Mouse (Mus musculus) stomach, embryonic 14.5 days (tissue): ENCODE results near the gene Cfap73. TPM values are rescaled to one million over a fixed set of nuclear protein-coding genes. Genes with fewer than 3 reads are reported as not detected.

Experiments
- ATAC-seq: fragments of 200-750 bp; cut with Nextera tagmentation; 2 replicates; pipeline ENCODE4 v1.8.0; 2017; ENCODE audit warnings: low read depth, moderate TSS enrichment; ENCODE audit not compliant: insufficient number of reproducible peaks, insufficient read depth, low FRiP score
- H3K27ac ChIP-seq: fragments of 300-500 bp; sonication (generic); 2 replicates; pipeline ENCODE4 v1.5.1; 2014; ENCODE audit warnings: mild to moderate bottlenecking, low read length, moderate library complexity, mixed read lengths
- H3K27me3 ChIP-seq: fragments of 300-500 bp; sonication (generic); 2 replicates; pipeline ENCODE4 v1.6.1; 2014; ENCODE audit warnings: low read length, control low read depth, mixed read lengths; ENCODE audit not compliant: control insufficient read depth, insufficient read depth
- H3K36me3 ChIP-seq: fragments of 300-500 bp; sonication (generic); 2 replicates; pipeline ENCODE4 v1.6.1; 2014; ENCODE audit warnings: mild to moderate bottlenecking, control low read depth, low read length, moderate library complexity, mixed read lengths; ENCODE audit not compliant: control insufficient read depth, insufficient read depth
- H3K4me1 ChIP-seq: fragments of 300-500 bp; sonication (generic); 2 replicates; pipeline ENCODE4 v1.6.1; 2014; ENCODE audit warnings: low read length, control low read depth, mixed read lengths; ENCODE audit not compliant: control insufficient read depth, insufficient read depth
- H3K4me2 ChIP-seq: fragments of 300-500 bp; sonication (generic); replicated peaks from 2 replicates; pipeline ENCODE4 v1.6.1; 2014; ENCODE audit warnings: low read depth, low read length, control low read depth
- H3K4me3 ChIP-seq: fragments of 300-500 bp; sonication (generic); 2 replicates; pipeline ENCODE4 v1.5.1; 2014; ENCODE audit warnings: low read depth, low read length, control low read depth
- H3K9ac ChIP-seq: fragments of 300-500 bp; sonication (generic); replicated peaks from 2 replicates; pipeline ENCODE4 v1.6.1; 2014; ENCODE audit warnings: low read depth, mild to moderate bottlenecking, control low read depth, low read length, moderate library complexity, mixed read lengths
- H3K9me3 ChIP-seq: fragments of 300-500 bp; sonication (generic); 2 replicates; pipeline ENCODE4 v1.6.1; 2016; ENCODE audit warnings: low read depth, low read length, control low read depth; ENCODE audit not compliant: control insufficient read depth
- WGBS: fragments of 180-500 bp; shearing (Covaris S2); extraction: QIAGEN DNeasy Blood & Tissue Kit; methylation state at CpG from one replicate; pipeline ENCODE4 v1.1.7; 2014; 5-methylcytosine and 5-hydroxymethylcytosine counted together
- polyA plus RNA-seq: library from polyadenylated mRNA; unstranded; fragments of >200 nt; fragmentation: Nextera tagmentation; extraction: Ambion mirVana; gene quantifications from 2 replicates; pipeline ENCODE4 v1.2.1, GENCODE M21; 2014

The Cfap73 gene
- polyA plus RNA-seq, 1 experiment from 2014 or later = not detected

- 82% methylated on average over 3 of the region's 3 CpGs for WGBS
- Histone ChIP-seq H3K27ac (no peak overlapping the region), H3K4me2 (no peak overlapping the region), H3K4me1 (0 out of 2 replicates have a peak, but pooled peaks cover 2% of the 10 kb centered on the region), H3K9ac (no peak overlapping the region), H3K36me3 (no peaks in the 10 kb centered on the region), H3K9me3 (no peaks in the 10 kb centered on the region), H3K27me3 (no peaks in the 10 kb centered on the region), H3K4me3 (no peak overlapping the region)
- no peak for ATAC-seq
These were observed 37.8 kb upstream of the Cfap73 start for GRCm38 (mm10) chr5:120671865-120672264.

- Histone ChIP-seq H3K27me3 (no peaks in the 10 kb centered on the region), H3K4me3 (no peak overlapping the region), H3K9ac (no peak overlapping the region), H3K36me3 (no peaks in the 10 kb centered on the region), H3K27ac (no peak overlapping the region), H3K4me1 (0 out of 2 replicates have a peak, but pooled peaks cover 2% of the 10 kb centered on the region), H3K9me3 (no peaks in the 10 kb centered on the region), H3K4me2 (no peak overlapping the region)
- no peak for ATAC-seq
- WGBS = 90% methylated on average over 7 of the region's 7 CpGs
These were observed 36.1 kb upstream of the Cfap73 start for GRCm38 (mm10) chr5:120670132-120670531.

GRCm38 (mm10) chr5:120668761-120669160, 34.7 kb upstream of the Cfap73 start:
- H3K36me3 ChIP-seq = no peaks in the 10 kb centered on the region
- H3K4me1 ChIP-seq = no peaks in the 10 kb centered on the region
- no peaks in the 10 kb centered on the region for H3K9me3 ChIP-seq
- H3K9ac ChIP-seq = no peak overlapping the region
- no peak overlapping the region for H3K27ac ChIP-seq
- no peak overlapping the region for H3K4me3 ChIP-seq
- ATAC-seq = no peak
- H3K27me3 ChIP-seq = no peaks in the 10 kb centered on the region
- WGBS = 66% methylated on average over 7 of the region's 7 CpGs
- no peak overlapping the region for H3K4me2 ChIP-seq

- no peak overlapping the region for H3K27ac ChIP-seq
- no peaks in the 10 kb centered on the region for H3K9me3 ChIP-seq
- no peak for ATAC-seq
- 47% methylated on average over 2 of the region's 2 CpGs for WGBS
- no peaks in the 10 kb centered on the region for H3K36me3 ChIP-seq
- H3K9ac ChIP-seq = no peak overlapping the region
- H3K4me2 ChIP-seq = no peak overlapping the region
- H3K27me3 ChIP-seq = no peaks in the 10 kb centered on the region
- H3K4me1 ChIP-seq = no peaks in the 10 kb centered on the region
- H3K4me3 ChIP-seq = no peak overlapping the region
These were observed 30.9 kb upstream of the Cfap73 start for GRCm38 (mm10) chr5:120664888-120665287.

GRCm38 (mm10) chr5:120660816-120661215, 26.8 kb upstream of the Cfap73 start:
- Histone ChIP-seq H3K4me3 (no peak overlapping the region), H3K36me3 (no peaks in the 10 kb centered on the region), H3K27ac (no peak overlapping the region), H3K9ac (no peak overlapping the region), H3K27me3 (no peaks in the 10 kb centered on the region), H3K9me3 (no peaks in the 10 kb centered on the region), H3K4me1 (no peaks in the 10 kb centered on the region), H3K4me2 (no peak overlapping the region)
- ATAC-seq = no peak
- 50% methylated on average over 5 of the region's 5 CpGs for WGBS

- no peaks in the 10 kb centered on the region for H3K9me3 ChIP-seq
- ATAC-seq = no peak
- H3K27me3 ChIP-seq = no peaks in the 10 kb centered on the region
- no peak overlapping the region for H3K4me3 ChIP-seq
- no peak overlapping the region for H3K9ac ChIP-seq
- 73% methylated on average over 12 of the region's 12 CpGs for WGBS
- H3K36me3 ChIP-seq = no peaks in the 10 kb centered on the region
- no peak overlapping the region for H3K4me2 ChIP-seq
- H3K27ac ChIP-seq = no peak overlapping the region
- no peaks in the 10 kb centered on the region for H3K4me1 ChIP-seq
These were observed 22.3 kb upstream of the Cfap73 start for GRCm38 (mm10) chr5:120656281-120656751.

- Histone ChIP-seq H3K9me3 (no peaks in the 10 kb centered on the region), H3K27me3 (peaks cover 17% of the 10 kb centered on the region), H3K4me1 (peaks cover 6% of the 10 kb centered on the region), H3K4me3 (no peak overlapping the region), H3K9ac (no peak overlapping the region), H3K4me2 (no peak overlapping the region), H3K36me3 (no peaks in the 10 kb centered on the region), H3K27ac (no peak overlapping the region)
- no peak for ATAC-seq
- 84% methylated on average over 2 of the region's 2 CpGs for WGBS
These were observed 19.8 kb upstream of the Cfap73 start for GRCm38 (mm10) chr5:120653873-120654272.

- Histone ChIP-seq H3K36me3 (no peaks in the 10 kb centered on the region), H3K27me3 (peaks cover 17% of the 10 kb centered on the region), H3K27ac (no peak overlapping the region), H3K9me3 (no peaks in the 10 kb centered on the region), H3K4me2 (no peak overlapping the region), H3K4me1 (peaks cover 10% of the 10 kb centered on the region), H3K4me3 (no peak overlapping the region), H3K9ac (no peak overlapping the region)
- ATAC-seq = no peak
- WGBS = 77% methylated on average over 28 of the region's 28 CpGs
These were observed 19.1 kb upstream of the Cfap73 start for GRCm38 (mm10) chr5:120652915-120653701.

- no peak for ATAC-seq
- Histone ChIP-seq H3K36me3 (no peaks in the 10 kb centered on the region), H3K4me1 (peaks cover 10% of the 10 kb centered on the region), H3K27ac (no peak overlapping the region), H3K4me3 (no peak overlapping the region), H3K27me3 (peaks cover 17% of the 10 kb centered on the region), H3K4me2 (no peak overlapping the region), H3K9ac (no peak overlapping the region), H3K9me3 (no peaks in the 10 kb centered on the region)
- 56% methylated on average over 5 of the region's 5 CpGs for WGBS
These were observed 17.2 kb upstream of the Cfap73 start for GRCm38 (mm10) chr5:120651230-120651629.
